Mouse (Mus musculus) regulatory T cell (primary cell): ENCODE measurements around the gene Rhobtb1.

Experiments used
- in situ Hi-C: fragments of 300-600 bp; cut with MboI, MseI; formaldehyde crosslinking; loops from one replicate; pipeline ENCODE4 v1.15.1; 2025; ENCODE audit warnings: high pct_unique_total_duplicates

Rhobtb1 gene

DNA sequence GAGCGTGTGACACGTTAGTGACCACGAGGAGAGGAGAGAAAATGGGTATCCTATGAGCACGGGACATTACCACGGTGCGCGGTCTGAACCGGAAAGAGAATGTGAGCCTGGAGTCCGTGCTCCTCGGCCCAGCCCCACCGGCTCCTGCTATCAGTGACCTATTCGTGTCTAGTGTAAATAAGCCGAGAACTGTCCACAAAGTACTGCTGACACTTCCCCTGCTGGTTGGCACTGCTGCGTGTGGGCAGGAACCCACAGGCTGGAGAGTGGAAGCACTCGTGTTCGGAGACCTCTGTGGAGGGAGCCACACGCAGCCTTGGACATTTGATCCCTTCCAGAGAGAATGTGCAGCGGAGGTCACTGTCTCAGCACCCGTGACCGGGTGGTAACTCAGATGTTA is at the start of gene Rhobtb1:
Rhobtb1 (plus strand) TSS at position 390 of the 400 bp plus-strand sequence.
- in situ Hi-C loops: no loop called here

DNA sequence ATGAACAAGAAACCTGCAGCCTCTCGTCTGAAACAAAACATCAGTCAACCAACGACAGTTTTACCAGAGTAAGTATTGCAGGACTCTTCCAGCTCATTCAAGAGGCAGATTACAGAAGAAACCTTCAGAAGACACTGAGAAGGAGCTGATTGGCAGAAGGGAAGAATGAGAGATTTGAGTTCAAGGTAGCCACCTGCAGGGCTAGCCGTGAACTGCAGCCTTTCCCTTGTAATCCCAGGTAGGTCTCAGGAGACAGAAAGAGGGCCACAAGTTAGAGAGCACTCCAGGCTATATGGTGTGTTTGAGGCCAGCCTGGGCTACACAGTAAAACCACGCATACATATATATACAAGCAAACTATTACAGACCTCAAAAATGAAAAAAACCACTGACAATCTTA is 49.2 kb upstream of the Rhobtb1 start:
- in situ Hi-C loops: no loop called here

DNA sequence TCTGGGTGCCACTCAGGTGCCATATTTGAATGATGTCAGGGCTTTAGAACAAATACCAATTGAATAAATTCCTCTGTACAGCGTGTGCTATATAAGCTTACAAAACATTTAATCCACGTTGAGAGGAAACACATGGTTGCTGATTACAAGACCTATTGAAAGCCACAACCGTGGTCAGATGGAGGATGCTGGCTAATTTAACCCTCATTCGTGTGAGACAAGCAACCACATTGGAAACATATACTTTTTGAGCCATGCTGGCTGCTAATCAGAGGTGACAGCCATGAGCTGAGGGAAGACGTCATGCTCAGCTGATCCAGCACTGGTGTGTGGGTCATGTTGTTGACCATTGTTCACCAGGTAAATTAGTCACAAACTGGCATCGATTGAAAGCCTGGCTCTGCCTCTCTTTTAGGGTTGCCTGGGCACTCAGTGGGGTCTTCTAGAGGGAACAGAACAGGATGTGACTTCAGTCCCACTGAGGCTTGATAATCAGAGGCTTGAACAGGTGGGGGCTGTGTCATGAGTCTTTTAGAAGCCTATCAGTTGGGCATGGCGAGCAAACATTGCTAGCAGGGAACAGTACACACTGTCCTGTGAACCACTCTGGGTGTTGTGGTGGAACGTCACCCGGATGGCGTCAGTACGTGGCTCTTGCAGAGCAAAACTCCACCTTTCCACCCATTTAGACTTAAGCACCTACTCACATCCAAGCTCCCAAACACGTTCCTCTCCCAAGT is 46.9 kb upstream of the Rhobtb1 start:
- in situ Hi-C loops: no loop called here

- in situ Hi-C loops: no loop called here
Measured at GRCm38 (mm10) chr10:69104883-69105225, 46.4 kb upstream of the Rhobtb1 start.

DNA sequence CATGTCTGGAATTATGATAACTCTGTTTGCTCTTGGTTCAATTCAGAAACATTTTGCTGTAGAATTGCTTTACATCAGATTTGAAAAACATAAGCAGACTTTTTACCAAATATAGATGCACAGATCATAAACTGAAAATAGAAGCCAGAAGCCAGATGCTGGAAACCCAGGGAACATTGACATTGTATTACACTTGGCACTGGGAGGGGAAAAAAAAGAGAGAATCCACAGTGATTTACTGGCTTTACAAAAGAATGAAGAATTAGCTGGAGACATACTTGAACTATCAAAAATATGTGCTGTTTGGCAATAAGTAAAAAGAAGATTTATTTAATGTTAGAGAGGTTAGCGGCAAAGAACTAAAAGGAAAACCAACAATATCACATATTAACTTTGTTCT is 44.4 kb upstream of the Rhobtb1 start:
- in situ Hi-C loops: no loop called here

GRCm38 (mm10) chr10:69107253-69107652 is 44.0 kb upstream of the Rhobtb1 start:
- in situ Hi-C loops: no loop called here

GRCm38 (mm10) chr10:69114384-69114783 is 36.9 kb upstream of the Rhobtb1 start:
- in situ Hi-C loops: no loop called here

GRCm38 (mm10) chr10:69117996-69118395 is 33.2 kb upstream of the Rhobtb1 start:
- in situ Hi-C loops: no loop called here

- in situ Hi-C loops: no loop called here
Measured at GRCm38 (mm10) chr10:69118893-69119292, 32.3 kb upstream of the Rhobtb1 start.

DNA sequence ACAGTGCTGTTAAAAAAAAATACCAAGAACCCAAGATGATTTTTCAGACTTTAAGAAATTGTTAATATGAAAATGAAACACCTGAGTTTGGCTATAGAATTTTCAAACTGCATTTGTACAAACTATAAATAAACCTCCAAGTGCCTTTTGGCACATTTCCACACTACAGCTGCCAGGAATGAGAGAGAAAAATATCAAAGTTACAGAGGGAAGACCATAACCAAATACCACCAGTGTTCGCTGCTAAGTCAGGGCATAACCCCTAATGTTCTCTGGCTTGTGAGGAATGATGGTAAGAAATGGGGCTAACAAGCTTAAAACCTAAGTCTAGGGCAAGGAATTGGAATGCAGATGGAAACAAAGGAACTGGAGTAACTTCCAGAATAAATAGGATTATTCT is 31.8 kb upstream of the Rhobtb1 start:
- in situ Hi-C loops: no loop called here

DNA sequence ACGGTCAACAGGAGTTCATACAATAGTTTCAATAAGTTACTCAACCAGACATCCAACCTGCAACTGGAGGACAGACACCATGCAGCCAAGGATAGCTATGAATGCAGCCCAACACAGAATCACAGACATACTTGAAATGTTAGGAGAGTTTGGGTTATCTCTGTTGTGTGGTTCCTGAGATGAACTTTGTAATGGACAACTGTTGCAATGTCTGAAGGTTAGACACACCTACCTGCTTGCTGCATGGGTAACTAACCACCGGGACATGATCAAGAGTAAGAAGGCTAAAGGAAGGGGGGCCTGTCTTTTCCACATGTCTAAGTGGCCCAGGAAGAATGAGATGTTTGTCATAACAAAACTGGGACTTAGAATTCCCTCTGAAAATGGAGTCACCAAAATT is 24.7 kb upstream of the Rhobtb1 start:
- in situ Hi-C loops: no loop called here

DNA sequence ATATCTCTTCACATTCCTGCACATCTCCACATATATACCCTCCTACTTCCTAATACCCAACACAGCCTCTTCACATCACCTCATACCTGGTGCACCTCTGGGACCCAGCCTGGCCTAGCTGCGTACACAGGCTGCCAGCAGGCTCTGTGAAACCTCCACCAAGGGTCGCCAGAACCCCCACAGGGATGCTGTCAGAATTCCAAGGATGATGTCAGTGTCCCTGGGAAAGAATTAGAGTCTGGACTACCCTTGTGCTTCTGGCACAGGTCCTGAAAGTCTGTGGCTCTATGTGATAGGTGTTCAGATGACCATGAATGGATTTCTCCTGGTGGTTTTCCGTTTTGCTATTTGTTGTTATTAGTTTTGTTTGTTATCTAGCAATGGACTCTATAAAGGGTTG is 22.7 kb upstream of the Rhobtb1 start:
- in situ Hi-C loops: no loop called here

- in situ Hi-C loops: no loop called here
Measured at GRCm38 (mm10) chr10:69130613-69131012, 20.6 kb upstream of the Rhobtb1 start.

GRCm38 (mm10) chr10:69134356-69134755 is 16.9 kb upstream of the Rhobtb1 start:
- in situ Hi-C loops: no loop called here

DNA sequence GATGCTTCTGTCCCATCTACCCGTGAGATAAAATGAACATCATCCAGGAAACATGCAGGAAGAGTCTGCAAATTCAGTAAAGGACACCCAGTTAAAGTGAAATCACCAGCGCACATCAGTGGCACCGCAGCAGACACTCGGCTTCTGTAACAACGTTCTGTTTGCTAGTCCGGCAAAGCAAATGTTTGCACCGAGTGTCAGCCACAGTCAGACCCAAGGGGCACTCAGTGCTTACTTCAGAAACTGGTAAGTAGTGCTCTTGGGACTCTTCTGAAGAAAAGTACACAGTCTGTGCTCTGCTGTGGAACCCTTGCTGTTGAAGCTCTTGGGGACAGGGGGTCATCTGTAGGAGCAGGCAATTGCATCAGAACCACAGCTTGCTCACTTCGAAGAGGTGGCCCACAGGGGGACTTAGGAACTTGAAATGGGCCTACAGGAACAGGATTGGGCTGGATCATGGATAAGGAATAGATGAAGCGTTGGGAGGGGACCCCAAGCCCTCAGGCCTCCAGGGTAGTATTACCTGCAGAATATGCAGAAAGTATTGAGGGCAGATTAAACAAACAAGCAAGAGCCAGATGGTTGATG is 14.9 kb upstream of the Rhobtb1 start:
- in situ Hi-C loops: no loop called here

GRCm38 (mm10) chr10:69149252-69149651 is 2.0 kb upstream of the Rhobtb1 start:
- in situ Hi-C loops: no loop called here

- in situ Hi-C loops: no loop called here
Measured at GRCm38 (mm10) chr10:69152971-69153370, 1.7 kb downstream of the Rhobtb1 start.

- in situ Hi-C loops: no loop called here
Measured at GRCm38 (mm10) chr10:69155428-69156175, 4.4 kb downstream of the Rhobtb1 start.

GRCm38 (mm10) chr10:69156462-69156861 is 5.2 kb downstream of the Rhobtb1 start:
- in situ Hi-C loops: no loop called here

DNA sequence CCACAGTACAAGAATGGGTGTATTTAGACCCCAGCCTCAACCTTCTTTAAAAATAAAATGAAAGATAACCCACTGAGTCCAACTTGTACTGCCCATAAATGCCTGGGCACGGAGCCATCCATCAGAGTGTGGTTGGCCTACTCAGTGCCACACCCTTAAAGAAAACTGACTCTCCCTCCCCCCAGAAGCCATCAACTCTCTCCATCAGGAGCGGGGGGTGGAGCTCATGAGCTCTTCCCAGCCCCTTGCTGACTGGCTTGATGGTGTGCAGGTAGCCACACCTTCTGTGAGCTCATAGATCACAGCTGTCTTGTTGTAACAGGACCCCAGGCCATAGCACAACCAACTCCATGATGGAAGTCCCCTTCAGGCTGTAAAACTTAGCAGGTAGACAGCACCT is 6.2 kb downstream of the Rhobtb1 start:
- in situ Hi-C loops: no loop called here

DNA sequence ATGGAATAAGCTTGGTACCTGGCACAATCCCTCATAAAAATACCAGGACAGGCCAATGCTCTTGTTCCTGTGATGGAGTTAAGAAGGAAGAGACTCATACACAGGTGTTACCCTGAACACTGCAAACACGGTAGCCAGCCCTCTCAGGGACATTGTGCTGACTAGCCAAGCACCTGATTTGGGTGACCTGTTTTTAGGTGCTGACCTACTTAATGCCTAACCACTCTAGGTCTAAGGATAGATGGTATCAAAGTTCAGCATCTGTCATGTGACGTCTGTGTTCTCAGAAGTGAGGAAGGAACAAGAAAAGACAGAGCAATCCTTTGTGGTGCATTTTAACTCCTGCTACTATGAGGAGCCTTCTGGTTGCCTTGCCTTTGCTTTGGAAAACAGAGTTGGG is 9.6 kb downstream of the Rhobtb1 start:
- in situ Hi-C loops: no loop called here

DNA sequence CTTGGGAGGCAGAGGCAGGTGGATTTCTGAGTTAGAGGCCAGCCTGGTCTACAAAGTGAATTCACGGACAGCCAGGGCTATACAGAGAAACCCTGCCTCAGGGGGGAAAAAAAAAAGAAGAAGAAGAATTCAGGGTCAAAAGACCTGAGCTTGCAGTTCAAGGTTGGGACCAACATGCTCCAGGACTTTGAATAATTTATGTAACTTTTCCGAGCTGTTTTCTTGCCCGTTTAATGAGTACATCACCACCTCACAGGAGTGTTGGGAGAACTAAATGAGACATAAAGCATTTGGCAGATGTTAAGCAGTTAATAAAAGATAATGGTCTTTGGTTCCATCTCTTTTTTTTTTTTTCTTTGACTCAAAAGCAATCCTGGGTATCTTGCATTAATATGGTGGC is 10.3 kb downstream of the Rhobtb1 start:
- in situ Hi-C loops: no loop called here

DNA sequence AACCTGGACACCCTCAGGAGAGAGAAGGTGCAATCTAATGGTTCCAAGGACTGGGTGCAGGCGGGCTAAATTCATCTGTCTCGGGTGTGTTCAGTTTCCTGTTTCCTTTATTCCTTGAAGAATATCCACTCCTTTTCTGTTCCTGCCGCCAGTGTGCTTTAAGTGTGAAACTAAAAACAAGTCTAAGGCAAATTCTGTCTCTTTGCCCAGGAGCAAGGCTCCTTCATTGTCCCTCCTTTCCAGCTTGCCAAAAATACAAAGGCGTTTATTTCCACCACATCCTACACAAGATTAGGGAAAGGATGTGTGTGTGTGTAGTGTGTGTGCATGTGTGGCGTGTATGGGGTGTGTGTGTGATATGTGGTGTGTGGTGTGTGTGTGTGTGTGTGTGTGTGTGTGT is 11.3 kb downstream of the Rhobtb1 start:
- in situ Hi-C loops: no loop called here
